Mouse (Mus musculus): ENCODE measurements around the gene Tbk1. TPM values are rescaled to one million over a fixed set of nuclear protein-coding genes. Genes with fewer than 3 reads are reported as not detected.

Gene Tbk1
- total RNA-seq, 2 experiments from 2014 or later: 36.7 to 47.6 TPM

DNA sequence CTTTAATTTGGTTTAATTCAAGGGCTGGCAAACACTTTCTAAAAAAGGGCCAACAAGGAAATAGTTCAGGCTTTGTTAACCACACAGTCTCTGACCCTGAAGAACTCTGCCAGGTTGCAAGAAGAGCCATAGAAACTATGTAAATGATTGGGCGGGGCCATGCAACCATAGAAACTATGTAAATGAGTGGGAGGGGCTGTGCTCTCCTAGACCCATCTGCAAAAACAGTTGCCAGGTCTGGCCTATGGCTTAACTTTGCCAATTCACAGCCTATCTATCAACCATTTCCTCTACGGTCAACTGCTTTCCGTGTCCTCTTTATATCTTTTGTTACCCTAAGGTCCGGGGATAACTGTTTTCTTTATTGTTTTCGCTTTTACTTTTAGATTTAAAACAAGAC is 85.4 kb downstream of the Tbk1 start:
- DNase-seq (ENCODE audit: low spot score in 2 of 2): no peak

DNA sequence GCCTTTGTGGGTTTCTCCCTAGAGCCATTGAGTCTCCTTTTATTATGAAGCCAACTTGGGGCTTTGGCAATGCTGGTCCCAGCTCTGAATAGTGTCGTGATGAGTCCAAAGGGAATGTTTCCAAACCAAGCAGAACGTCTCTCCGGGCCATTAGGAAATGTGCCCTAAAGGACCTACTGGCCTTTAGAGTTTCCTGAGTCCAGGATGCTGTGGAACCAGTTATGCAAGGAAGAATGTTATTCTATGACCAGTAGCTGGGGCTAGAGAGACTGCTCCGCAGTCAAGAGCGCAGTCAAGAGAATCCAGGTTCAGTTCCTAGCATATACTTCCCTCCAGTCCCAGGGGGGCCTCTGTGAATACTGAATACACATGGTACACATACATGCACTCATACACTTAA is 86.6 kb downstream of the Tbk1 start:
- no peak for DNase-seq (ENCODE audit: low spot score in 2 of 2)

DNA sequence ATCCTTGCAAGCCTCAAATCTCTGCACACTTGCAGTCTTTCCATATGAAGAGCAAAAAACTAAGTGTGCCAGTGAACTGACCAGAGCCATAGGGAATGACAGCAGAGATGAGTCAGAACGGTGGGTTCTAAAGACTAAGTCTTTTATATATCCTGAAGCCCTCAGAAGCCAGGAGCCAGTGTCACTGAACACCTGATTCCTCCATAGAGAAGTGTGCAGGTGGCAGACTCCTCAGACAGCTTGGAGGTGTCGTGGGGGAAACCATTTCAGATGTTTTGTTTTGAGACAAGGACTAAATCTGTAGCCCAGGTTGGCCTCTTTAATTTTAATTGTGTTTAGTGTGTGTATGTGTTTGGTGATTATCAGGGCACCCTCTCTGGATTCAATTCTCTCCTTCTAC is 87.5 kb downstream of the Tbk1 start:
- no peak for DNase-seq (ENCODE audit: low spot score in 2 of 2)

DNA sequence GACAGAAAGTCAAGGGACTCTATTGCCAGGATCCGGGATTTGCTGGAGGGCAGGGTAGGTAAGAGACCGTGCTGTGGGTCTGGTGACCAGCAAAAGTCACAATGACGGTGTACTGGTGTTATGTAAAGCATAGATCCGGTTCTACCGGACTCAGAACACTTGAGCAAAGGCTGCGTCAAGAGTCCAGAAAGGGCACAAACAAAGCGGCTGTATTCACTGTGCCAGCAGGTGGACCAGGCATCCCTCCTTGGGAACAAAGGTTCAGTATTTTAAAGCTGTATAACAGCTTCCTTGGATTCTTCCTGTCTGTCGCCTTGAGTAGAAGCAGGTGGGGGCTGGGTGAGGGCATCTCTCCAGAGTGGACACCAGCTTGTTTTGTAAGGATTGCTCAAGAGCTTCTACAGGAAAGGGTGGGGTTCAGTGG is 88.1 kb downstream of the Tbk1 start:
- DNase-seq (ENCODE audit: low spot score in 2 of 2): no peak

DNA sequence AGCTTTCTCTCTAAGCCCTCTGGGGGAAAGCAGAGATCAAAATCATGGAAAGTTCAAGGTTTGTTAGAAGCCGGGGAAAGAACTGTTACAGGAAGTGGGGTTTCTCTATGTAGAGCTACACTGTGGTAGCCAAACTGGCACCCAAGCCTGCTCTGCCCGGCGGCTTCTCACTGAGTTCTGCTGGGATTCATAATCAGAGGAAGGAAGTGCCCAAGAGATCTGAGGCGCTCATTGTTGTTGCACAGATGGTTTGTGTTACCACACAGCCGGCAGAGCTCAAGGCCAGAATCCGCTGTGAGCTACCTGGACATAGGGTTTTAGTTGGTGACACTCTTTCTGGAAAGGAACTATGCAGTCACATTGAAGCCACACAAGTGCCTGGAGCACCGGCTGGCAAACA is 88.6 kb downstream of the Tbk1 start:
- DNase-seq (ENCODE audit: low spot score in 2 of 2): no peak

DNA sequence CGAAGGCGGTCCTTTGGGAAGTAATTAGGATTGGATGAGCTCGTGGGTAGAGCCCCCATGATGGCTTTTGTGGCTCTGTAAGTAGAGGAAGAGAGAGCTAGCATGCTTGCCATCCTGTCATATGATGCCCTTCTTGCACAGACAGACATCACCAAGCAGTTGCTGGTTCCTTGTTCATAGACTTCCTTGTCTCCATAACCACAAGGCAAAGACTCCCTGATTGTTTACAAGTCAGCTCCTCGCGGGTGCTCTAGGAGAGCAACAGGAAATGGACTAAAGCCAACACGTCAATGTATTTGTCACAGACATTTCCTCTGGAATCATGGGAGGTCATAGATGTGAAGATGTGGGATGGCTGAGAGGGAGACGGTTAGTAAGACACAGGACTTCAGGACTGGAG is 90.0 kb downstream of the Tbk1 start:
- DNase-seq (ENCODE audit: low spot score in 2 of 2): no peak

Small RNA genes within 50 kb of the gene (microRNA-seq; reads per million reads assigned to microRNA genes)
- gene Gm24330 (ENCODE audit: borderline number of aligned reads in 2 of 2): 0 reads per million in 2 experiments

Other genes with a start within 250 kb of the Tbk1 start
- 1 to 10 TPM; 2.6 to 8.3 TPM for gene Tbc1d30, start 235.5 kb downstream of the Tbk1 start, total RNA-seq (2021)
- gene Gns, start 221.7 kb downstream of the Tbk1 start, total RNA-seq (2021): 100 to 1,000 TPM; 154 to 231 TPM
- gene Rassf3, start 110.4 kb downstream of the Tbk1 start, total RNA-seq (2021): 10 to 100 TPM; 39.2 to 44.8 TPM
- gene Xpot, start 39.5 kb upstream of the Tbk1 start, total RNA-seq (2021): 10 to 100 TPM; 53.8 to 73.0 TPM
- not detected for gene D930020B18Rik, start 54.8 kb upstream of the Tbk1 start, total RNA-seq (2021)
- 1 to 10 TPM; 5.4 to 9.3 TPM for gene BC048403, start 153.2 kb upstream of the Tbk1 start, total RNA-seq (2021)

Measured in adrenal gland, adult 18-20 months (tissue).